Mouse (Mus musculus): Measurements from ENCODE around the gene Tspan4.

DNA sequence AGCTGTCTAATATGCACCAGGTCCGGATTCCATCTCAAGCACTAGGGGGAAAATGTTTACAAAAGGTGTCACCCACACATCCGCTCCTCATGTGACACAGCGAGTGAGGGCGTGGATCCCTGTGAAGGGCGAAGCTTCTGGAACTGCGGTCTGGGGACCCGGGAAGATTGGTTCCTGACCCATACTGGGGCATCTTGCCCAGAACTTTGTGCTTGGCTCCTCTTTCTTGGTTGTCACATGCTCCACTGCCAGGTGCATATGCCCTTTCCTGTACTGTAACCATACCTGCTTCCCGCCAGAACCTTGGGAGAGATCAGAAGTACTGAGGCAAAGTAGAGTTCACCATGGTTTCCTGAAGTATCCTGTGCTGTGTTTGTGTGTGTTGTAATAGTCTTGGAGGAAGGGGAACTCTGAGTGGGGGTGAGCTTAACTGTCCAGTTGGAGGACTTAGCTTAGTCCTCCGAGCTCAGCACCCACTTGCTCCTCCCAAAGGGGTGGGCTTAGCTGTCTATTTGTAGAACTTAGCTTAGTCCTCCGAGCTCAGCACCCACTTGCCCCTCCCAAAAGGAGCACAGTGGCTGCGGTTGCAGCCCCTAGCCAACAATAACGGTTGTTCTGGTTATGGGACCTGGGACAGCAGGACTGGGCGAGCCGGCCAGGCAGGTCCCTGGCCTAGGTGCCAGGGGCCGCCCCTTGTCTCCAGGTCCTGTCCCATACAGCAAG, 14.5 kb upstream of the Tspan4 start, which contains the start of gene Cracr2b:
- TF ChIP-seq CTCF (IDR thresholded peaks at IDR 0.05; ENCODE audit: control insufficient read depth, insufficient read depth, low read length) (no peak), POLR2A (IDR thresholded peaks at IDR 0.05; ENCODE audit: borderline replicate concordance, control insufficient read depth, low read depth, low read length) (no peak; the same call in 1 of the 2 replicates)
